Mouse (Mus musculus) forebrain, embryonic 14.5 days (tissue): ENCODE measurements around the gene Fgfr4. TPM values are rescaled to one million over a fixed set of nuclear protein-coding genes. Genes with fewer than 3 reads are reported as not detected.

Experiments
- ATAC-seq: fragments of 200-750 bp; cut with Nextera tagmentation; 2 replicates; pipeline ENCODE4 v1.8.0; 2017; ENCODE audit warnings: mild to moderate bottlenecking, moderate library complexity
- DNase-seq: peaks from one replicate; pipeline ENCODE4 v3.0.0-alpha.2; 2015; ENCODE audit warnings: low spot score
- H3K27ac ChIP-seq: fragments of 300-500 bp; sonication (generic); 2 replicates; pipeline ENCODE4 v1.5.1; 2014; ENCODE audit warnings: low read depth, mild to moderate bottlenecking, control low read depth, low read length, moderate library complexity
- H3K27me3 ChIP-seq: fragments of 300-500 bp; sonication (generic); replicated peaks from 2 replicates; pipeline ENCODE4 v1.6.1; 2014; ENCODE audit warnings: low read length, control low read depth, mixed read lengths; ENCODE audit not compliant: control insufficient read depth, insufficient read depth
- H3K36me3 ChIP-seq: fragments of 300-500 bp; sonication (generic); 2 replicates; pipeline ENCODE4 v1.6.1; 2014; ENCODE audit warnings: low read length, control low read depth; ENCODE audit not compliant: control insufficient read depth, insufficient read depth
- H3K4me1 ChIP-seq: fragments of 300-500 bp; sonication (generic); 2 replicates; pipeline ENCODE4 v1.6.1; 2014; ENCODE audit warnings: antibody characterized with exemption, low read length, control low read depth; ENCODE audit not compliant: control insufficient read depth, insufficient read depth
- H3K4me2 ChIP-seq: fragments of 300-500 bp; sonication (generic); 2 replicates; pipeline ENCODE4 v1.6.1; 2014; ENCODE audit warnings: mild to moderate bottlenecking, control low read depth, low read length
- H3K4me3 ChIP-seq: fragments of 300-500 bp; sonication (generic); 2 replicates; pipeline ENCODE4 v1.5.1; 2014; ENCODE audit warnings: low read depth, low read length, control low read depth
- H3K9ac ChIP-seq: fragments of 300-500 bp; sonication (generic); 2 replicates; pipeline ENCODE4 v1.6.1; 2014; ENCODE audit warnings: mild to moderate bottlenecking, low read length, control low read depth, moderate library complexity
- H3K9me3 ChIP-seq: fragments of 300-500 bp; sonication (generic); replicated peaks from 2 replicates; pipeline ENCODE4 v1.6.1; 2016; ENCODE audit warnings: low read length, control low read depth, mixed read lengths; ENCODE audit not compliant: control insufficient read depth
- WGBS: fragments of 180-500 bp; shearing (Covaris S2); extraction: QIAGEN DNeasy Blood & Tissue Kit; methylation state at CpG from one replicate; pipeline ENCODE4 v1.1.7; 2014; 5-methylcytosine and 5-hydroxymethylcytosine counted together
- polyA plus RNA-seq: library from polyadenylated mRNA; unstranded; fragments of >200 nt; fragmentation: Nextera tagmentation; extraction: Ambion mirVana; gene quantifications from 2 replicates; pipeline ENCODE4 v1.2.1, GENCODE M21; 2014

The Fgfr4 gene
- polyA plus RNA-seq, result 0.30 and 1.1 TPM in 2 replicates

- Histone ChIP-seq H3K4me3 (peak within 1 kb of the TSS; percentile 41), H3K9me3 (no peaks in the 10 kb centered on the region), H3K27me3 (no peaks in the 10 kb centered on the region; the same call in 1 of the 2 replicates), H3K4me2 (peak within 1 kb of the TSS; percentile 97), H3K9ac (peak within 1 kb of the TSS; percentile 63), H3K36me3 (no peaks in the 10 kb centered on the region), H3K27ac (no peak within 1 kb of the TSS), H3K4me1 (0 out of 2 replicates have a peak, but pooled peaks cover 3% of the 10 kb centered on the region)
- 1% methylated on average over 66 of the region's 68 CpGs for WGBS
- ATAC-seq (peak; percentile 54; the same call in 1 of the 2 replicates), DNase-seq (peak; percentile 19)
These were observed at the start of gene Fgfr4 for GRCm38 (mm10) chr13:55152621-55153415. Fgfr4 (plus strand) TSS chr13:55152640.

DNA sequence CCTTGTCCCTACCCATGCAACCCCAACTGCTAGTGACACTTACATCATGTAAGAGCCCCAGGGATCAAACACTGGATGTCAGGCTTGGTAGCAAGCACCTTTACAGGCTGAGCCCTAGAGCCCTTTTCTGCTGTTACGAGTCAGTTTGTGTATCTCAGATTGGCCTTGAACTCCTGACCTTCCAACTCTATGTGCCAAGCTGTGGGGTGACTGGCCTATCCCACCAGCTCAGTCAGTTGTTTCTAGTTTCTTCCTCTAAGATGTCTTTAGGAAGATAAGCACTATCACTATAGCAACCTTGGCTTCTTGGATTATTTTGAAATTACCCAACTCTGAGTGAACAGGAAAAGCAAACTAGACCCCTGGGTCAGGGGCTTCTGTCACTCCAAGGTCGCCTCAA lies 49.1 kb upstream of the Fgfr4 start:
- Histone ChIP-seq H3K9ac (no peak overlapping the region), H3K4me2 (no peak overlapping the region), H3K36me3 (peaks cover 10% of the 10 kb centered on the region; the same call in 1 of the 2 replicates), H3K4me1 (peaks cover 13% of the 10 kb centered on the region), H3K4me3 (no peak overlapping the region), H3K27ac (no peak overlapping the region), H3K9me3 (no peaks in the 10 kb centered on the region), H3K27me3 (no peaks in the 10 kb centered on the region)
- DNase-seq, result no peak
- ATAC-seq, result no peak
- WGBS, result 67% methylated on average over 2 of the region's 2 CpGs

GRCm38 (mm10) chr13:55105045-55105952 lies 47.1 kb upstream of the Fgfr4 start, which contains the start of gene Zfp346:
Zfp346 (plus strand) TSS chr13:55105311.
- Histone ChIP-seq H3K9me3 (no peaks in the 10 kb centered on the region), H3K36me3 (peaks cover 10% of the 10 kb centered on the region; the same call in 1 of the 2 replicates), H3K4me2 (peak within 1 kb of the TSS; percentile 84), H3K27ac (peak within 1 kb of the TSS; percentile 84), H3K4me1 (peaks cover 7% of the 10 kb centered on the region), H3K27me3 (no peaks in the 10 kb centered on the region), H3K9ac (peak within 1 kb of the TSS; percentile 89), H3K4me3 (peak within 1 kb of the TSS; percentile 81)
- DNase-seq (peak; percentile 98), ATAC-seq (peak; percentile 92)
- WGBS, result under 1% methylated on average over 62 of the region's 66 CpGs

DNA sequence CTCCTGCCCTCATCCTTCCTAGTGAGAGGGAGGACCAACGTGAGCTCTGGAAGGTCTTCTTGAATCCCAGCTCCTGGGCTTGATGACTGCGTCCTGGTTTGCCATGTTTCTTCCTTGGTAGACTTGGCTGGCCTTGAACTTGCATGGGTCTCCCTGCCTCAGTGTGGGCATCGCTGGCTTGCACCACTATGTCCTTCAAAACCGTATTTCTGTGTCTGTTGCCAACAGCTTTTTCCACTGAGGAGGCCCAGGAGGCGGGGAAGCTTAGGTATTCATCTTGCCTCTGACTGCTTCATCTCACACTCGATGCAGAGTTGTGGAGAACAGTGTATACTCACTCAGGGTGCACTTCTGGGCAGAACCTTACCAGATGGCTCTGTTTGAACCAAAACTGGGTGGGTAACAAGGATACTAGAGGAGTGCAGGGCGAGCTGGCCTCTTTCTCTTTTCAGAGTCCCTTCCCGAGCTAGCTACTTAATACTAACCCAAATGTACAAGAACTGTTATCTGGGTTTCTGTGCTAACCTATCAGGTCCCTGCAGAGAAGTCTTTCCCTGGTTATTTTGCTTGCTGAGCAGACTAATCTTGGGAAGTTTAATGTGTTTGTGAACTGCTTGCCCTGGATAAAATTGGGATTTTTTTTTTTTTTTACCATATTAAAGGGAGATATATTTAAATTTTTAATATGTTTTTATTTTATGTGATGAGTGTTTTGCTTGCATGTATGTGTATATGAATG lies 46.3 kb upstream of the Fgfr4 start:
- 15% methylated on average over 8 of the region's 8 CpGs for WGBS
- peak; percentile 5 for DNase-seq

DNA sequence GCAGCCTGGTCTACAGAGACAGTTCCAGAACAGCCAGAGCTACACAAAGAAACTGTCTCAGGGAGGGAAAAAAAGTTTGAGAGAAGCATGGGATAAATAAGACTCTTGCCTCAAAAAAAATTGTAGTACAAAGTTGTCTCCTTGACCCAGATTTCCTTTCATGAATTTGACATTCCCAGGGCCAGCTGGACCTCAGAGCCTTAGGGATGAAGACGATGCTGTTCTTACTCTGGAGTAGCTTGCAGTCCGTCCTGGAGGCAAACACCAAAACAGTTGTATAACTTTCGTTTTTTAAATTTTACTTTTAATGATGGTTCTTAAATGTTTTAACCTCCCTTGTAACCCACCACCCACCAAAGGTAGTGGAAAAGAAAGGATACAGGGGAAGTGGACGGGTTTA lies 45.3 kb upstream of the Fgfr4 start:
- DNase-seq (no peak), ATAC-seq (no peak)
- Histone ChIP-seq H3K4me1 (peaks cover 7% of the 10 kb centered on the region), H3K4me3 (no peak overlapping the region), H3K9ac (0 out of 2 replicates have a peak overlapping the region, but pooled peaks have one; percentile 21), H3K36me3 (peaks cover 10% of the 10 kb centered on the region; the same call in 1 of the 2 replicates), H3K9me3 (no peaks in the 10 kb centered on the region), H3K27me3 (no peaks in the 10 kb centered on the region), H3K27ac (no peak overlapping the region), H3K4me2 (no peak overlapping the region)
- 95% methylated on average over 4 of the region's 4 CpGs for WGBS

More for the DNA sequence above, 46.3 kb upstream of the Fgfr4 start:
- H3K4me1 ChIP-seq, result peaks cover 7% of the 10 kb centered on the region
- H3K4me3 ChIP-seq, result peak overlapping the region; percentile 81
- H3K9me3 ChIP-seq, result no peaks in the 10 kb centered on the region
- H3K27me3 ChIP-seq, result no peaks in the 10 kb centered on the region
- H3K9ac ChIP-seq, result peak overlapping the region; percentile 89
- peak overlapping the region; percentile 84 for H3K4me2 ChIP-seq
- H3K27ac ChIP-seq, result peak overlapping the region; percentile 84; the same call in 1 of the 2 replicates
- ATAC-seq, result no peak
- peaks cover 10% of the 10 kb centered on the region; the same call in 1 of the 2 replicates for H3K36me3 ChIP-seq

DNA sequence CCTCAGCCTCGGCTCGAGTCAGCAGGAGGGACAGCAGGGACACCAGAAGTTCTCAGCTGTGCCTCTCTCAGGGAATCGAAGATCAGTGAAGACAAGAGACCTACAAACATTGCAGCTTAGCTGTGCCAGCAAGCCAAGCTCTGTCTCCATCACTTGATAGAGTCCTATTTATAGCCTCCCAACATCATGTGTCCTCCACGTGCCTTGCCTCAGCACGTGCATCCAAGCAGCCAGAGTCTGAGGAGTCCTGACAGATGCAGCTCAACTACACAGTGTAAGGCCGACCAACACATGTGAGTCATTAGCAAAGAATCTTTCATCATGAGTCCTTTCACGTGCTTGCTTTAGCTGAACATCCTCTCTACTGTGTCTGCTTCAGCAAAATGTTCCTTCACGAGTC lies 44.7 kb upstream of the Fgfr4 start:
- WGBS, result 88% methylated on average over 8 of the region's 8 CpGs
- Histone ChIP-seq H3K9me3 (no peaks in the 10 kb centered on the region), H3K4me1 (peaks cover 7% of the 10 kb centered on the region), H3K4me2 (no peak overlapping the region), H3K4me3 (no peak overlapping the region), H3K27ac (no peak overlapping the region), H3K36me3 (peaks cover 10% of the 10 kb centered on the region; the same call in 1 of the 2 replicates), H3K9ac (no peak overlapping the region), H3K27me3 (no peaks in the 10 kb centered on the region)
- DNase-seq (no peak), ATAC-seq (no peak)

- Histone ChIP-seq H3K4me3 (no peak overlapping the region), H3K9me3 (no peaks in the 10 kb centered on the region), H3K9ac (no peak overlapping the region), H3K27me3 (no peaks in the 10 kb centered on the region), H3K4me2 (no peak overlapping the region), H3K27ac (no peak overlapping the region), H3K4me1 (no peaks in the 10 kb centered on the region), H3K36me3 (peaks cover 54% of the 10 kb centered on the region)
- ATAC-seq, result no peak
- DNase-seq, result no peak
- 87% methylated on average over 6 of the region's 6 CpGs for WGBS
These were observed 38.1 kb upstream of the Fgfr4 start for GRCm38 (mm10) chr13:55114375-55114774.

GRCm38 (mm10) chr13:55124903-55125302 lies 27.5 kb upstream of the Fgfr4 start:
- Histone ChIP-seq H3K9me3 (no peaks in the 10 kb centered on the region), H3K4me2 (no peak overlapping the region), H3K27ac (no peak overlapping the region), H3K27me3 (no peaks in the 10 kb centered on the region), H3K9ac (no peak overlapping the region), H3K36me3 (peaks cover 53% of the 10 kb centered on the region), H3K4me3 (no peak overlapping the region), H3K4me1 (no peaks in the 10 kb centered on the region)
- 95% methylated on average over 6 of the region's 6 CpGs for WGBS
- DNase-seq (no peak), ATAC-seq (no peak)
